Mouse (Mus musculus): ENCODE results near the gene Dennd1a. TPM values are rescaled to one million over a fixed set of nuclear protein-coding genes. Genes with fewer than 3 reads are reported as not detected.

The Dennd1a gene
- polyA plus RNA-seq, 1 experiment, result 44.5 TPM

- no peak for TF ChIP-seq POLR2A (IDR thresholded peaks at IDR 0.05; ENCODE audit: extremely low read depth, insufficient read depth, low read length)
- TF ChIP-seq CTCF (IDR thresholded peaks at IDR 0.05; ENCODE audit: extremely low read depth, insufficient read depth, low read length), result no peak
- Histone ChIP-seq H3K27ac (ENCODE audit: insufficient read depth, low read length) (no peak overlapping the region), H3K4me3 (ENCODE audit: insufficient read depth, low read length) (no peak overlapping the region), H3K4me1 (ENCODE audit: control insufficient read depth, insufficient read depth, low read length) (0 out of 2 replicates have a peak, but pooled peaks cover 2% of the 10 kb centered on the region)
Measured at GRCm38 (mm10) chr2:37757016-37757415, 530.2 kb downstream of the Dennd1a start.

- H3K4me1 ChIP-seq (ENCODE audit: control insufficient read depth, insufficient read depth, low read length), result 0 out of 2 replicates have a peak, but pooled peaks cover 2% of the 10 kb centered on the region
- TF ChIP-seq CTCF (IDR thresholded peaks at IDR 0.05; ENCODE audit: extremely low read depth, insufficient read depth, low read length), result no peak
- no peak overlapping the region for H3K27ac ChIP-seq (ENCODE audit: insufficient read depth, low read length)
- no peak overlapping the region for H3K4me3 ChIP-seq (ENCODE audit: insufficient read depth, low read length)
Measured at GRCm38 (mm10) chr2:37756220-37756930, 530.8 kb downstream of the Dennd1a start.

GRCm38 (mm10) chr2:37751114-37751513 is 536.1 kb downstream of the Dennd1a start:
- Histone ChIP-seq H3K4me1 (ENCODE audit: control insufficient read depth, insufficient read depth, low read length) (peaks cover 6% of the 10 kb centered on the region), H3K4me3 (ENCODE audit: insufficient read depth, low read length) (no peak overlapping the region)

GRCm38 (mm10) chr2:37749323-37749722 is 537.9 kb downstream of the Dennd1a start:
- Histone ChIP-seq H3K4me3 (ENCODE audit: insufficient read depth, low read length) (no peak overlapping the region), H3K4me1 (ENCODE audit: control insufficient read depth, insufficient read depth, low read length) (peaks cover 10% of the 10 kb centered on the region), H3K27ac (ENCODE audit: insufficient read depth, low read length) (no peak overlapping the region)
- TF ChIP-seq POLR2A (IDR thresholded peaks at IDR 0.05; ENCODE audit: extremely low read depth, insufficient read depth, low read length) (no peak), CTCF (IDR thresholded peaks at IDR 0.05; ENCODE audit: extremely low read depth, insufficient read depth, low read length) (no peak)

More at GRCm38 (mm10) chr2:37751114-37751513, 536.1 kb downstream of the Dennd1a start:
- TF ChIP-seq CTCF (IDR thresholded peaks at IDR 0.05; ENCODE audit: extremely low read depth, insufficient read depth, low read length) (no peak), POLR2A (IDR thresholded peaks at IDR 0.05; ENCODE audit: extremely low read depth, insufficient read depth, low read length) (no peak)
- H3K27ac ChIP-seq (ENCODE audit: insufficient read depth, low read length), result no peak overlapping the region

Other genes with a start within 250 kb of the Dennd1a start
- 82.4 and 83.3 TPM in 2 replicates for gene Lhx2, start 51.9 kb upstream of the Dennd1a start, polyA plus RNA-seq (2012; rRNA removed)
- 30.0 and 30.2 TPM in 2 replicates for gene Nek6, start 224.3 kb upstream of the Dennd1a start, polyA plus RNA-seq (2012; rRNA removed)